Mouse (Mus musculus): ENCODE data around the gene Fzd1. TPM values are rescaled to one million over a fixed set of nuclear protein-coding genes. Genes with fewer than 3 reads are reported as not detected.

The Fzd1 gene
- 30.1 TPM for polyA plus RNA-seq (2021)

- TF ChIP-seq CTCF (IDR thresholded peaks at IDR 0.05), result no peak
- CTCF ChIA-PET, result interaction anchor here (0.7 to 2.2 kb wide), 10 partner anchors 10 to 557 kb away, joined by 3 to 10 read pairs (median 4); no protein-coding TSS in a partner anchor
- ATAC-seq, result peak; percentile 90
Measured at GRCm38 (mm10) chr5:4757902-4758301, at the start of gene Fzd1. Gene Fzd1 (minus strand): TSS chr5:4758035.

GRCm38 (mm10) chr5:4805228-4805627 lies 47.4 kb upstream of the Fzd1 start:
- no peak for TF ChIP-seq CTCF (IDR thresholded peaks at IDR 0.05)
- CTCF ChIA-PET, result interaction anchor here (0.9 to 4.2 kb wide), 2 partner anchors 15 to 16 kb away, joined by 4 to 13 read pairs; no protein-coding TSS in a partner anchor
- in situ Hi-C loops (cut with MboI; ENCODE audit: low pct_unique_long_range_greater_than_20kb), result no loop called here
- ATAC-seq (no peak), DNase-seq (ENCODE audit: low read depth, low spot score) (no peak)
- POLR2A ChIA-PET, result no interaction called here
- no peaks in the 10 kb centered on the region for H3K27me3 ChIP-seq

More at GRCm38 (mm10) chr5:4757902-4758301, at the start of gene Fzd1:
- H3K27me3 ChIP-seq, result no peaks in the 10 kb centered on the region
- POLR2A ChIA-PET, result interaction anchor here (0.9 to 1.4 kb wide), 3 partner anchors 10 to 154 kb away, joined by 3 to 8 read pairs (median 3); no protein-coding TSS in a partner anchor
- peak; percentile 81 for DNase-seq (ENCODE audit: low read depth, low spot score)
- in situ Hi-C loops (cut with MboI; ENCODE audit: low pct_unique_long_range_greater_than_20kb), result loop anchor here (10.0 kb wide), 1 partner anchor 493 kb away; no protein-coding TSS in a partner anchor

GRCm38 (mm10) chr5:4803708-4804107 lies 45.9 kb upstream of the Fzd1 start:
- in situ Hi-C loops (cut with MboI; ENCODE audit: low pct_unique_long_range_greater_than_20kb), result no loop called here
- CTCF ChIA-PET, result interaction anchor here (1.1 to 4.2 kb wide), 3 partner anchors 18 to 108 kb away, joined by 3 to 13 read pairs (median 4); no protein-coding TSS in a partner anchor
- ATAC-seq (no peak), DNase-seq (ENCODE audit: low read depth, low spot score) (no peak)
- no peaks in the 10 kb centered on the region for H3K27me3 ChIP-seq
- POLR2A ChIA-PET, result no interaction called here
- TF ChIP-seq CTCF (IDR thresholded peaks at IDR 0.05), result no peak

- in situ Hi-C loops (cut with MboI; ENCODE audit: low pct_unique_long_range_greater_than_20kb), result no loop called here
- no peaks in the 10 kb centered on the region for H3K27me3 ChIP-seq
- no peak for DNase-seq (ENCODE audit: low read depth, low spot score)
- ChIA-PET POLR2A (no interaction called here), CTCF (interaction anchor here (0.8 to 4.2 kb wide), 7 partner anchors 10 to 60 kb away, joined by 3 to 13 read pairs (median 4); no protein-coding TSS in a partner anchor)
- no peak for ATAC-seq
- TF ChIP-seq CTCF (IDR thresholded peaks at IDR 0.05), result no peak
Measured at GRCm38 (mm10) chr5:4801971-4802370, 44.1 kb upstream of the Fzd1 start.

GRCm38 (mm10) chr5:4801096-4801850 lies 43.4 kb upstream of the Fzd1 start:
- no peak for TF ChIP-seq CTCF (IDR thresholded peaks at IDR 0.05)
- in situ Hi-C loops (cut with MboI; ENCODE audit: low pct_unique_long_range_greater_than_20kb), result no loop called here
- ChIA-PET CTCF (interaction anchor here (0.8 to 4.2 kb wide), 4 partner anchors 11 to 61 kb away, joined by 3 to 13 read pairs (median 4); no protein-coding TSS in a partner anchor), POLR2A (no interaction called here)
- ATAC-seq (no peak), DNase-seq (ENCODE audit: low read depth, low spot score) (no peak)
- no peaks in the 10 kb centered on the region for H3K27me3 ChIP-seq

- no peak for DNase-seq (ENCODE audit: low read depth, low spot score)
- ChIA-PET CTCF (interaction anchor here (1.4 to 1.5 kb wide), 3 partner anchors 10 to 20 kb away, joined by 4 read pairs; no protein-coding TSS in a partner anchor), POLR2A (no interaction called here)
- in situ Hi-C loops (cut with MboI; ENCODE audit: low pct_unique_long_range_greater_than_20kb), result no loop called here
- no peak for TF ChIP-seq CTCF (IDR thresholded peaks at IDR 0.05)
- no peaks in the 10 kb centered on the region for H3K27me3 ChIP-seq
- no peak for ATAC-seq
Measured at GRCm38 (mm10) chr5:4791219-4791618, 33.4 kb upstream of the Fzd1 start.

- no peak for TF ChIP-seq CTCF (IDR thresholded peaks at IDR 0.05)
Measured at GRCm38 (mm10) chr5:4790265-4790664, 32.4 kb upstream of the Fzd1 start.

GRCm38 (mm10) chr5:4788484-4788883 lies 30.6 kb upstream of the Fzd1 start:
- ChIA-PET POLR2A (no interaction called here), CTCF (no interaction called here)
- TF ChIP-seq CTCF (IDR thresholded peaks at IDR 0.05), result no peak
- ATAC-seq, result peak; percentile 96
- H3K27me3 ChIP-seq, result no peaks in the 10 kb centered on the region
- in situ Hi-C loops (cut with MboI; ENCODE audit: low pct_unique_long_range_greater_than_20kb), result no loop called here
- DNase-seq (ENCODE audit: low read depth, low spot score), result peak; percentile 38

More at GRCm38 (mm10) chr5:4790265-4790664, 32.4 kb upstream of the Fzd1 start:
- no peak for ATAC-seq
- no peak for DNase-seq (ENCODE audit: low read depth, low spot score)
- ChIA-PET CTCF (interaction anchor here (1.4 to 1.5 kb wide), 3 partner anchors 11 to 21 kb away, joined by 4 read pairs; no protein-coding TSS in a partner anchor), POLR2A (no interaction called here)
- H3K27me3 ChIP-seq, result no peaks in the 10 kb centered on the region
- in situ Hi-C loops (cut with MboI; ENCODE audit: low pct_unique_long_range_greater_than_20kb), result no loop called here

- CTCF ChIA-PET, result interaction anchor here (1.2 kb wide), 1 partner anchor 11 kb away, joined by 4 read pairs; no protein-coding TSS in a partner anchor
- in situ Hi-C loops (cut with MboI; ENCODE audit: low pct_unique_long_range_greater_than_20kb), result no loop called here
Measured at GRCm38 (mm10) chr5:4786816-4787215, 29.0 kb upstream of the Fzd1 start.

GRCm38 (mm10) chr5:4778274-4778673 lies 20.4 kb upstream of the Fzd1 start:
- no peak for TF ChIP-seq CTCF (IDR thresholded peaks at IDR 0.05)
- CTCF ChIA-PET, result interaction anchor here (1.1 kb wide), 1 partner anchor 18 kb away, joined by 3 read pairs; no protein-coding TSS in a partner anchor
- POLR2A ChIA-PET, result no interaction called here
- ATAC-seq, result no peak
- H3K27me3 ChIP-seq, result no peaks in the 10 kb centered on the region
- in situ Hi-C loops (cut with MboI; ENCODE audit: low pct_unique_long_range_greater_than_20kb), result no loop called here
- no peak for DNase-seq (ENCODE audit: low read depth, low spot score)

More at GRCm38 (mm10) chr5:4786816-4787215, 29.0 kb upstream of the Fzd1 start:
- no peak for DNase-seq (ENCODE audit: low read depth, low spot score)
- POLR2A ChIA-PET, result no interaction called here
- no peak for ATAC-seq
- H3K27me3 ChIP-seq, result no peaks in the 10 kb centered on the region
- no peak for TF ChIP-seq CTCF (IDR thresholded peaks at IDR 0.05)

GRCm38 (mm10) chr5:4776495-4776894 lies 18.7 kb upstream of the Fzd1 start:
- in situ Hi-C loops (cut with MboI; ENCODE audit: low pct_unique_long_range_greater_than_20kb), result no loop called here
- POLR2A ChIA-PET, result no interaction called here
- CTCF ChIA-PET, result interaction anchor here (1.0 kb wide), 1 partner anchor 10 kb away, joined by 4 read pairs; no protein-coding TSS in a partner anchor
- no peak for ATAC-seq
- TF ChIP-seq CTCF (IDR thresholded peaks at IDR 0.05), result no peak
- no peaks in the 10 kb centered on the region for H3K27me3 ChIP-seq
- DNase-seq (ENCODE audit: low read depth, low spot score), result no peak
